Mouse (Mus musculus): ENCODE measurements around the gene Olfr1116. TPM values are rescaled to one million over a fixed set of nuclear protein-coding genes. Genes with fewer than 3 reads are reported as not detected.
"Not testable (repeated sequence)": the region's sequence is repeated elsewhere in the genome, so short reads cannot be mapped to it uniquely, and the experiment has no call there.

Gene Olfr1116
- total RNA-seq (2015; ENCODE audit: low replicate concordance) (not detected in 2 replicates), total RNA-seq (2017; ENCODE audit: low replicate concordance) (under 0.01 TPM in 1 of 2 replicates, not detected in the other)

GRCm38 (mm10) chr2:87267234-87267633, at the start of gene Olfr1116:
TSS of gene Olfr1116 (plus strand) at chr2:87267534.
- no peak for ATAC-seq (replicated peaks; ENCODE audit: low FRiP score, poor library complexity, severe bottlenecking)

- no peak for ATAC-seq (replicated peaks; ENCODE audit: low FRiP score, poor library complexity, severe bottlenecking)
Observed at GRCm38 (mm10) chr2:87247713-87248112, 19.6 kb upstream of the Olfr1116 start, which contains the start of gene Olfr1115. TSS of gene Olfr1115 (plus strand) at chr2:87248013.

GRCm38 (mm10) chr2:87293977-87294376, 26.6 kb downstream of the Olfr1116 start:
- ATAC-seq (replicated peaks; ENCODE audit: low FRiP score, poor library complexity, severe bottlenecking) = not testable (repeated sequence)

- ATAC-seq (replicated peaks; ENCODE audit: low FRiP score, poor library complexity, severe bottlenecking) = no peak
Observed at GRCm38 (mm10) chr2:87307281-87307680, 39.9 kb downstream of the Olfr1116 start, which contains the start of gene Olfr1118. TSS of gene Olfr1118 (plus strand) at chr2:87307581.

Other genes with a start within 250 kb of the Olfr1116 start
- gene Olfr1104, start 240.5 kb upstream of the Olfr1116 start, total RNA-seq (2015; ENCODE audit: low replicate concordance) = not detected in 2 replicates
- gene Olfr1104, start 240.5 kb upstream of the Olfr1116 start, total RNA-seq (2017; ENCODE audit: low replicate concordance) = not detected in 2 replicates
- not detected in 2 replicates for gene Olfr1105, start 231.0 kb upstream of the Olfr1116 start, total RNA-seq (2015; ENCODE audit: low replicate concordance)
- not detected in 2 replicates for gene Olfr1105, start 231.0 kb upstream of the Olfr1116 start, total RNA-seq (2017; ENCODE audit: low replicate concordance)
- not detected in 2 replicates for gene Olfr1106, start 215.3 kb upstream of the Olfr1116 start, total RNA-seq (2015; ENCODE audit: low replicate concordance)
- gene Olfr1106, start 215.3 kb upstream of the Olfr1116 start, total RNA-seq (2017; ENCODE audit: low replicate concordance) = 0.26 TPM in 1 of 2 replicates, not detected in the other
- not detected in 2 replicates for gene Olfr1107, start 191.7 kb upstream of the Olfr1116 start, total RNA-seq (2015; ENCODE audit: low replicate concordance)
- not detected in 2 replicates for gene Olfr1107, start 191.7 kb upstream of the Olfr1116 start, total RNA-seq (2017; ENCODE audit: low replicate concordance)
- not detected in 2 replicates for gene Olfr1109, start 171.5 kb upstream of the Olfr1116 start, total RNA-seq (2015; ENCODE audit: low replicate concordance)
- gene Olfr1109, start 171.5 kb upstream of the Olfr1116 start, total RNA-seq (2017; ENCODE audit: low replicate concordance) = not detected in 2 replicates
- not detected in 2 replicates for gene Olfr259, start 153.0 kb upstream of the Olfr1116 start, total RNA-seq (2015; ENCODE audit: low replicate concordance)
- gene Olfr259, start 153.0 kb upstream of the Olfr1116 start, total RNA-seq (2017; ENCODE audit: low replicate concordance) = not detected in 2 replicates
- not detected in 2 replicates for gene Olfr1110, start 127.2 kb upstream of the Olfr1116 start, total RNA-seq (2015; ENCODE audit: low replicate concordance)
- 0.17 TPM in 1 of 2 replicates, not detected in the other for gene Olfr1110, start 127.2 kb upstream of the Olfr1116 start, total RNA-seq (2017; ENCODE audit: low replicate concordance)
- not detected in 2 replicates for gene Olfr1111, start 114.9 kb upstream of the Olfr1116 start, total RNA-seq (2015; ENCODE audit: low replicate concordance)
- not detected in 2 replicates for gene Olfr1111, start 114.9 kb upstream of the Olfr1116 start, total RNA-seq (2017; ENCODE audit: low replicate concordance)
- gene Olfr1112, start 79.7 kb upstream of the Olfr1116 start, total RNA-seq (2015; ENCODE audit: low replicate concordance) = not detected in 2 replicates
- not detected in 2 replicates for gene Olfr1112, start 79.7 kb upstream of the Olfr1116 start, total RNA-seq (2017; ENCODE audit: low replicate concordance)
- not detected in 2 replicates for gene Olfr1113, start 58.6 kb upstream of the Olfr1116 start, total RNA-seq (2015; ENCODE audit: low replicate concordance)
- not detected in 2 replicates for gene Olfr1113, start 58.6 kb upstream of the Olfr1116 start, total RNA-seq (2017; ENCODE audit: low replicate concordance)
- not detected in 2 replicates for gene Olfr1115, start 19.5 kb upstream of the Olfr1116 start, total RNA-seq (2015; ENCODE audit: low replicate concordance)
- 0.70 TPM in 1 of 2 replicates, not detected in the other for gene Olfr1115, start 19.5 kb upstream of the Olfr1116 start, total RNA-seq (2017; ENCODE audit: low replicate concordance)
- not detected in 2 replicates for gene Olfr1118, start 40.0 kb downstream of the Olfr1116 start, total RNA-seq (2015; ENCODE audit: low replicate concordance)
- not detected in 2 replicates for gene Olfr1118, start 40.0 kb downstream of the Olfr1116 start, total RNA-seq (2017; ENCODE audit: low replicate concordance)
- gene Olfr1120, start 87.3 kb downstream of the Olfr1116 start, total RNA-seq (2015; ENCODE audit: low replicate concordance) = not detected in 2 replicates
- gene Olfr1120, start 87.3 kb downstream of the Olfr1116 start, total RNA-seq (2017; ENCODE audit: low replicate concordance) = not detected in 2 replicates
- gene Olfr1121, start 102.4 kb downstream of the Olfr1116 start, total RNA-seq (2015; ENCODE audit: low replicate concordance) = not detected in 2 replicates
- gene Olfr1121, start 102.4 kb downstream of the Olfr1116 start, total RNA-seq (2017; ENCODE audit: low replicate concordance) = not detected in 2 replicates
- not detected in 2 replicates for gene Olfr1122, start 118.3 kb downstream of the Olfr1116 start, total RNA-seq (2015; ENCODE audit: low replicate concordance)
- 0.09 TPM in 1 of 2 replicates, not detected in the other for gene Olfr1122, start 118.3 kb downstream of the Olfr1116 start, total RNA-seq (2017; ENCODE audit: low replicate concordance)
- gene Olfr1123, start 149.1 kb downstream of the Olfr1116 start, total RNA-seq (2015; ENCODE audit: low replicate concordance) = not detected in 2 replicates
- gene Olfr1123, start 149.1 kb downstream of the Olfr1116 start, total RNA-seq (2017; ENCODE audit: low replicate concordance) = not detected in 2 replicates
- gene Olfr1124, start 162.7 kb downstream of the Olfr1116 start, total RNA-seq (2015; ENCODE audit: low replicate concordance) = not detected in 2 replicates
- not detected in 2 replicates for gene Olfr1124, start 162.7 kb downstream of the Olfr1116 start, total RNA-seq (2017; ENCODE audit: low replicate concordance)
- gene Olfr1126, start 186.4 kb downstream of the Olfr1116 start, total RNA-seq (2015; ENCODE audit: low replicate concordance) = not detected in 2 replicates
- gene Olfr1126, start 186.4 kb downstream of the Olfr1116 start, total RNA-seq (2017; ENCODE audit: low replicate concordance) = 2.6 TPM in 1 of 2 replicates, not detected in the other
- gene Pramel7, start 229.6 kb downstream of the Olfr1116 start, total RNA-seq (2015; ENCODE audit: low replicate concordance) = not detected in 2 replicates
- gene Pramel7, start 229.6 kb downstream of the Olfr1116 start, total RNA-seq (2017; ENCODE audit: low replicate concordance) = not detected in 2 replicates
- not detected in 2 replicates for gene Pramel6, start 239.0 kb downstream of the Olfr1116 start, total RNA-seq (2015; ENCODE audit: low replicate concordance)
- gene Pramel6, start 239.0 kb downstream of the Olfr1116 start, total RNA-seq (2017; ENCODE audit: low replicate concordance) = not detected in 2 replicates

Measured in erythroblast, adult 5-6 weeks (primary cell).